Mouse (Mus musculus) ZHBTc4 (cell line): ENCODE measurements around the gene 2410004B18Rik.

Experiments used
- DNase-seq: peaks from one replicate; pipeline ENCODE4 v3.0.0-alpha.2; 2011; ENCODE audit warnings: low read depth, low spot score

2410004B18Rik gene

GRCm38 (mm10) chr3:145937505-145938404, at the start of gene 2410004B18Rik:
Gene 2410004B18Rik, plus strand, starts transcription at chr3:145938014.
- peak; percentile 95 for DNase-seq

GRCm38 (mm10) chr3:145890346-145891132, 47.3 kb upstream of the 2410004B18Rik start:
- no peak for DNase-seq

- DNase-seq = no peak
Observed at GRCm38 (mm10) chr3:145892451-145892850, 45.4 kb upstream of the 2410004B18Rik start.

GRCm38 (mm10) chr3:145894131-145894530, 43.7 kb upstream of the 2410004B18Rik start:
- DNase-seq = no peak

GRCm38 (mm10) chr3:145897749-145898148, 40.1 kb upstream of the 2410004B18Rik start:
- no peak for DNase-seq

- DNase-seq = no peak
Observed at GRCm38 (mm10) chr3:145899832-145900231, 38.0 kb upstream of the 2410004B18Rik start.

- DNase-seq = no peak
Observed at GRCm38 (mm10) chr3:145903530-145903929, 34.3 kb upstream of the 2410004B18Rik start.

- DNase-seq = peak; percentile 78
Observed at GRCm38 (mm10) chr3:145904850-145905776, 32.7 kb upstream of the 2410004B18Rik start.

- no peak for DNase-seq
Observed at GRCm38 (mm10) chr3:145906582-145906981, 31.2 kb upstream of the 2410004B18Rik start.

- no peak for DNase-seq
Observed at GRCm38 (mm10) chr3:145912512-145912911, 25.3 kb upstream of the 2410004B18Rik start.

- DNase-seq = peak; percentile 32
Observed at GRCm38 (mm10) chr3:145913263-145913662, 24.6 kb upstream of the 2410004B18Rik start.

- peak; percentile 71 for DNase-seq
Observed at GRCm38 (mm10) chr3:145913942-145914341, 23.9 kb upstream of the 2410004B18Rik start.

- DNase-seq = no peak
Observed at GRCm38 (mm10) chr3:145916374-145916773, 21.4 kb upstream of the 2410004B18Rik start.

GRCm38 (mm10) chr3:145916826-145917225, 21.0 kb upstream of the 2410004B18Rik start:
- DNase-seq = no peak

GRCm38 (mm10) chr3:145922019-145922854, 15.6 kb upstream of the 2410004B18Rik start, which contains the start of gene Bcl10:
Gene Bcl10, plus strand, starts transcription at chr3:145922804.
- no peak for DNase-seq

GRCm38 (mm10) chr3:145922971-145923370, 14.8 kb upstream of the 2410004B18Rik start:
- no peak for DNase-seq

GRCm38 (mm10) chr3:145923874-145924577, 13.8 kb upstream of the 2410004B18Rik start:
- peak; percentile 100 for DNase-seq

- peak; percentile 74 for DNase-seq
Observed at GRCm38 (mm10) chr3:145924649-145925337, 13.0 kb upstream of the 2410004B18Rik start.

GRCm38 (mm10) chr3:145925506-145925905, 12.3 kb upstream of the 2410004B18Rik start:
- DNase-seq = no peak
